Mouse (Mus musculus): Measurements from ENCODE around the gene Nedd9. TPM values are rescaled to one million over a fixed set of nuclear protein-coding genes. Genes with fewer than 3 reads are reported as not detected.

Gene Nedd9
- polyA plus RNA-seq, 1 experiment, result 24.7 TPM

DNA sequence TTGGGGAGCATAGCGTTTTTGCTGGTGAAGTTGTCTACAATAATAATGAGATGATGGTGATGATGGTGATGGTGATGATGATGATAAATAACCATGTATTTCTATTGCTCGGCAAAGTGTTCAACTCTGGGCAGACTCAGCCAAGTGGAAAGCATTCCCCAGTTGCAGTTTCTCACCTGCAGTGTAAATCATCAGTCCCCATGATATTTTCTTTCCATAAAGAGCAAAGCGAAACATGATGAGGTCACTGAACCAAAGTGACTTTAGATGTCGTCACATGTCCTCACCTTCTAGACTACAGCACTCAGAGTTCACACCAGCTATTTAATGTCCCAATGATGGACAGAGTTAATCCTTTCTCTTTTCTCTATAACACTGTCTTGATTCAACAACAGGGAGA is 130.0 kb downstream of the Nedd9 start:
- peak overlapping the region; percentile 93 for H3K4me3 ChIP-seq (ENCODE audit: insufficient read depth, low read depth, low read length)
- no peak for TF ChIP-seq CTCF (conservative IDR thresholded peaks at IDR 0.05; ENCODE audit: insufficient read depth, insufficient read length, low read depth, low read length)
- no peak for TF ChIP-seq POLR2A (IDR thresholded peaks at IDR 0.05; ENCODE audit: low read depth, low read length)
- no peak for DNase-seq
- H3K27me3 ChIP-seq (replicated peaks; ENCODE audit: control insufficient read depth, insufficient read depth, low read length), result no peaks in the 10 kb centered on the region
- H3K4me1 ChIP-seq (ENCODE audit: control insufficient read depth, insufficient read depth, low read length), result peaks cover 33% of the 10 kb centered on the region
- no peaks in the 10 kb centered on the region; the same call in 1 of the 2 replicates for H3K36me3 ChIP-seq (ENCODE audit: control insufficient read depth, insufficient read depth, low read length)
- whole genome bisulfite sequencing, result 28% methylated on average over 4 of the region's 4 CpGs
- peak overlapping the region; percentile 79 for H3K27ac ChIP-seq (ENCODE audit: insufficient read depth, low read depth, low read length)

DNA sequence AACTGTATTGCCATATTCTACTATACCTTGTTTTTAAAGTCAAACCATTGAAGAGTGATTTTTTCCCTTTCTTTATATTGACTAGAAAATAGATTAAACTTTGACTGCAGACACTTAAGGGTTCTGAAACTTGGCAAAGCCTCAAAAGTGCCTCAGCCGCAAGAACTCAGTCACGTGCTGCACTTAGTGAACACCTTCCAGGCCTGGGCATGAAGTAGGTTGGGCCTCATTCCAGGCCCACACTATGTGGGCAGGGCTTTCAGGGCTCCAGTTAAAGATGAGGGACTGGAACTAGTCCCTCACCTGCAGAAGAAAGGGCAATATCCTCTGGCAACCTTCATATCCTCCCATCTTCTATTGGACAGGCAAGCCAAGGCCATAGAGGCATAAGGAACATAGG is 131.6 kb downstream of the Nedd9 start:
- DNase-seq, result peak; percentile 93
- peak overlapping the region; percentile 57 for H3K27ac ChIP-seq (ENCODE audit: insufficient read depth, low read depth, low read length)
- TF ChIP-seq POLR2A (IDR thresholded peaks at IDR 0.05; ENCODE audit: low read depth, low read length), result no peak
- no peak for TF ChIP-seq CTCF (conservative IDR thresholded peaks at IDR 0.05; ENCODE audit: insufficient read depth, insufficient read length, low read depth, low read length)
- H3K4me1 ChIP-seq (ENCODE audit: control insufficient read depth, insufficient read depth, low read length), result peaks cover 37% of the 10 kb centered on the region
- H3K4me3 ChIP-seq (ENCODE audit: insufficient read depth, low read depth, low read length), result no peak overlapping the region
- no peaks in the 10 kb centered on the region; the same call in 1 of the 2 replicates for H3K36me3 ChIP-seq (ENCODE audit: control insufficient read depth, insufficient read depth, low read length)
- no peaks in the 10 kb centered on the region for H3K27me3 ChIP-seq (replicated peaks; ENCODE audit: control insufficient read depth, insufficient read depth, low read length)
- under 1% methylated on average over 2 of the region's 2 CpGs for WGBS

DNA sequence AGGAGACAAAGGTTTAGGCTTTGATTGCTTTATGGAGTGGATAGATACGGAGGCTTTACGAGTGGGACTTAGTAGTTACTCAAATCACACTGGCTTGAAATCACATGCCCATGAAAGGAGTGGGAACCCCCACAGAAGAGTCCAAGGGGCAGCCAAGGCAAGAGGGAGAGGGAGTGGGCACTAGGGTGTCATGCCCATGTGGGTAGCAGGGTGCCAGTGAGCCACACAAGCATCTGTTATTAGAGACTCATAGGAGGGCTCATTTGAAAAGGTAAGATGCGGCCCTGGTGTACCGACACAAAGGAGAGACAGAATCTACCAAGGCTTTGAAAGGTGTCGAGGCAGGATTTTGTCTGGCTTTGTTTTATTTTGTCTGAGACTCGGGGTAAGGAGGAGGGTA is 132.6 kb downstream of the Nedd9 start:
- 45% methylated on average over 6 of the region's 6 CpGs for WGBS
- H3K36me3 ChIP-seq (ENCODE audit: control insufficient read depth, insufficient read depth, low read length), result no peaks in the 10 kb centered on the region; the same call in 1 of the 2 replicates
- peak overlapping the region; percentile 77 for H3K27ac ChIP-seq (ENCODE audit: insufficient read depth, low read depth, low read length)
- H3K27me3 ChIP-seq (replicated peaks; ENCODE audit: control insufficient read depth, insufficient read depth, low read length), result no peaks in the 10 kb centered on the region
- TF ChIP-seq CTCF (conservative IDR thresholded peaks at IDR 0.05; ENCODE audit: insufficient read depth, insufficient read length, low read depth, low read length), result no peak
- TF ChIP-seq POLR2A (IDR thresholded peaks at IDR 0.05; ENCODE audit: low read depth, low read length), result no peak
- H3K4me3 ChIP-seq (ENCODE audit: insufficient read depth, low read depth, low read length), result no peak overlapping the region
- DNase-seq, result peak; percentile 41
- H3K4me1 ChIP-seq (ENCODE audit: control insufficient read depth, insufficient read depth, low read length), result peaks cover 42% of the 10 kb centered on the region

DNA sequence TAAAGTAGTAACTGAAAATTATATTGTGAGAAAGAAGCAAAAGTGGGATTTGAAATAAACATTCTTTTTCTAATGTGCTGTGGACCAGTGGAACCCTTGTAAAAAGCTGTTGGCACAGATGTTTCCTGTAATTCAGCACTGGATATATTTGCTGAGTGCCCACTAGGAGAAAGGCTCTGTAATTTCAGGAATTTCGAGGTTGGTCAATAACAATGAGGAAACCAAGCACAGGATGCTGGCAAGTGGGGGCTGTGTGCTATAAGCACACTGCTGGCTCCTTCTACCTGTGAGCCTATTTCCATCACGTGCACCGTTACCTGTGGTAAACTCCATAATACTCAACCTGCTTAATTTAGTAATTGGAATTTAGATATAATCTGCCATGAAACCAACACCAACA is 133.5 kb downstream of the Nedd9 start:
- H3K4me3 ChIP-seq (ENCODE audit: insufficient read depth, low read depth, low read length), result no peak overlapping the region
- TF ChIP-seq POLR2A (IDR thresholded peaks at IDR 0.05; ENCODE audit: low read depth, low read length) (no peak), CTCF (conservative IDR thresholded peaks at IDR 0.05; ENCODE audit: insufficient read depth, insufficient read length, low read depth, low read length) (no peak)
- DNase-seq, result peak; percentile 17
- H3K27me3 ChIP-seq (replicated peaks; ENCODE audit: control insufficient read depth, insufficient read depth, low read length), result no peaks in the 10 kb centered on the region
- H3K27ac ChIP-seq (ENCODE audit: insufficient read depth, low read depth, low read length), result no peak overlapping the region
- WGBS, result 47% methylated on average over 3 of the region's 3 CpGs
- no peaks in the 10 kb centered on the region; the same call in 1 of the 2 replicates for H3K36me3 ChIP-seq (ENCODE audit: control insufficient read depth, insufficient read depth, low read length)
- H3K4me1 ChIP-seq (ENCODE audit: control insufficient read depth, insufficient read depth, low read length), result peaks cover 48% of the 10 kb centered on the region

DNA sequence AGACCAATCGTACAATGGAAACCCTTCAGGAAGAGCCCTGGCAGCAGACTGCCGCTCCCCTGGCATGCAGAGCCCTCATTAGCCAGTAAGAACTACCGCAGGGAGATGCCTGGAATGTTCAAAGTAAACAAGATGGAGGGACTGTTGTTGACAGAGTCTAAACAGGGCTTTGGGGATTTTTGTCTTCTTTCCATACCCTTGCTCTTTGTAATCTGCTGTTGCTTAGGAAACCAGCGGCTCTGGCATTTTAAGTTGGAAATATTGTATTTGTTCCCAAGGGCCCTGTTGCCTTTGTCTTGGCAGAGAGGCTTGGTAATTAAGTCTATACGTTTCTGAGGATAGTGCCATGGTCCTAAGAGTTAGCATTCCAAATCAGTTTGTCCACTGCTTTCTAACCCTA is 134.8 kb downstream of the Nedd9 start:
- 43% methylated on average over 5 of the region's 5 CpGs for WGBS
- peak; percentile 8 for DNase-seq
- TF ChIP-seq POLR2A (IDR thresholded peaks at IDR 0.05; ENCODE audit: low read depth, low read length) (no peak), CTCF (conservative IDR thresholded peaks at IDR 0.05; ENCODE audit: insufficient read depth, insufficient read length, low read depth, low read length) (no peak)
- peaks cover 50% of the 10 kb centered on the region for H3K4me1 ChIP-seq (ENCODE audit: control insufficient read depth, insufficient read depth, low read length)
- no peak overlapping the region for H3K4me3 ChIP-seq (ENCODE audit: insufficient read depth, low read depth, low read length)
- H3K27ac ChIP-seq (ENCODE audit: insufficient read depth, low read depth, low read length), result peak overlapping the region; percentile 35; the same call in 1 of the 2 replicates
- no peaks in the 10 kb centered on the region for H3K27me3 ChIP-seq (replicated peaks; ENCODE audit: control insufficient read depth, insufficient read depth, low read length)
- no peaks in the 10 kb centered on the region; the same call in 1 of the 2 replicates for H3K36me3 ChIP-seq (ENCODE audit: control insufficient read depth, insufficient read depth, low read length)

DNA sequence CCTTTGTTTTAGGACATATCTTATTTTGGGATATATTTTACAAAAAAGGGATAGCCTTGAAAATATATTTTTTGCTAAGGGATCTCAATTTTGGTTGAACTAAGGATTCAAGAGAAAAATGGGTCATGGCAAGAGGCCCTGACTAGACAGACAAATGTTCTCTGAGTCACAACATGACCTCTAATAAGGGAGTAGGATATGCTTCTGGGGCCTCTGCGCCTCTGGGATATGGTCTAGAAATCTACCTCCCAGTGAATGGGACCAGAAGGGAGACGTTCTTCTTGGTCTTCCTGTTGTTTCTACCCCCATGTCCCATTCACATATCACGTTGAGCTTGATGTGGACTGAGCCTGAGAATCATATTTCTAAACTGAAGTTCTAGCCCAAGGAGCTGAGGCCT is 136.6 kb downstream of the Nedd9 start:
- DNase-seq, result peak; percentile 22
- 64% methylated on average over 3 of the region's 3 CpGs for WGBS
- H3K27me3 ChIP-seq (replicated peaks; ENCODE audit: control insufficient read depth, insufficient read depth, low read length), result no peaks in the 10 kb centered on the region
- no peaks in the 10 kb centered on the region for H3K36me3 ChIP-seq (ENCODE audit: control insufficient read depth, insufficient read depth, low read length)
- H3K27ac ChIP-seq (ENCODE audit: insufficient read depth, low read depth, low read length), result peak overlapping the region; percentile 26; the same call in 1 of the 2 replicates
- H3K4me1 ChIP-seq (ENCODE audit: control insufficient read depth, insufficient read depth, low read length), result peaks cover 49% of the 10 kb centered on the region
- H3K4me3 ChIP-seq (ENCODE audit: insufficient read depth, low read depth, low read length), result no peak overlapping the region
- TF ChIP-seq POLR2A (IDR thresholded peaks at IDR 0.05; ENCODE audit: low read depth, low read length), result no peak
- TF ChIP-seq CTCF (conservative IDR thresholded peaks at IDR 0.05; ENCODE audit: insufficient read depth, insufficient read length, low read depth, low read length), result no peak

DNA sequence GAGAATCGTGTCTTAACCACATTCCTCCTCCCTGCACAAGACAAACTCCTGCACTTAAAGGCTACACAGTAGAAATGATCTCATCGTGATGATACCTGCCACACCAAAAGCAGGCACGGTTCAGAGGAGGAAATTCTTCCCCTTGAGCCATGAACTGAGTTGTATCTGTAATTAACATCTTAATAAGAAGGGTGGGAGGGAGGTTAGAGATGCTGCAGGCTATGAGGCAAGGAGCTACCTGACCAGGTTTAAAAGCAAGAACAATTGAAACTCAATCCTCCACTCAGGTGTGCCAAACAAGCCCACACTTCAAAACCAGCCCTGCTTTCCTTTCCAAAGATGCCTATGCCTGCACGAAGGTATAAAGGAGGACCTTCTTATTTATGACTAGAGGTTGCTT is 137.4 kb downstream of the Nedd9 start:
- H3K27ac ChIP-seq (ENCODE audit: insufficient read depth, low read depth, low read length), result no peak overlapping the region
- no peak for TF ChIP-seq CTCF (conservative IDR thresholded peaks at IDR 0.05; ENCODE audit: insufficient read depth, insufficient read length, low read depth, low read length)
- TF ChIP-seq POLR2A (IDR thresholded peaks at IDR 0.05; ENCODE audit: low read depth, low read length), result no peak
- 40% methylated on average over 4 of the region's 4 CpGs for WGBS
- peak; percentile 1 for DNase-seq
- H3K4me1 ChIP-seq (ENCODE audit: control insufficient read depth, insufficient read depth, low read length), result peaks cover 55% of the 10 kb centered on the region
- H3K36me3 ChIP-seq (ENCODE audit: control insufficient read depth, insufficient read depth, low read length), result no peaks in the 10 kb centered on the region
- no peaks in the 10 kb centered on the region for H3K27me3 ChIP-seq (replicated peaks; ENCODE audit: control insufficient read depth, insufficient read depth, low read length)
- no peak overlapping the region for H3K4me3 ChIP-seq (ENCODE audit: insufficient read depth, low read depth, low read length)

All from kidney, adult 2 months (tissue).